Mouse (Mus musculus): ENCODE data around the gene Ccnjl.

GRCm38 (mm10) chr11:43480561-43480960, 48.0 kb upstream of the Ccnjl start:
- no peak for TF ChIP-seq POLR2A (IDR thresholded peaks at IDR 0.05; ENCODE audit: control insufficient read depth in 1 of 2, insufficient read depth in 1 of 2, low read depth in 1 of 2, low read length in 2 of 2, poor library complexity in 1 of 2)
- TF ChIP-seq BHLHE40 (IDR thresholded peaks at IDR 0.05; ENCODE audit: borderline replicate concordance, low read depth, low read length) = no peak
- TF ChIP-seq KAT2A (conservative IDR thresholded peaks at IDR 0.05; ENCODE audit: low read depth, low read length) = no peak
- TF ChIP-seq NELFE (IDR thresholded peaks at IDR 0.05; ENCODE audit: low read depth, low read length) = no peak
- TF ChIP-seq CTCF (IDR thresholded peaks at IDR 0.05 in 2 of 3, conservative IDR thresholded peaks at IDR 0.05 in 1 of 3; ENCODE audit: control insufficient read depth in 1 of 3, insufficient read depth in 1 of 3, low read depth in 2 of 3, low read length in 3 of 3, poor library complexity in 1 of 3, severe bottlenecking in 1 of 3) = no peak
- no peak for TF ChIP-seq ZKSCAN1 (IDR thresholded peaks at IDR 0.05; ENCODE audit: low read depth, low read length)
- TF ChIP-seq MXI1 (IDR thresholded peaks at IDR 0.05; ENCODE audit: low read depth, low read length) = no peak
- no peak for TF ChIP-seq EP300 (IDR thresholded peaks at IDR 0.05; ENCODE audit: low read depth in 1 of 2, low read length in 2 of 2)
- no peak for TF ChIP-seq HCFC1 (IDR thresholded peaks at IDR 0.05; ENCODE audit: low read depth, low read length)
- no peak for TF ChIP-seq USF2 (IDR thresholded peaks at IDR 0.05; ENCODE audit: borderline replicate concordance in 1 of 2, insufficient read depth in 1 of 2, low read depth in 1 of 2, low read length in 2 of 2)
- no peak for TF ChIP-seq MYB (IDR thresholded peaks at IDR 0.05; ENCODE audit: low read depth, low read length)
- no peak for TF ChIP-seq ZC3H11A (IDR thresholded peaks at IDR 0.05; ENCODE audit: low read depth, low read length)
- TF ChIP-seq USF1 (IDR thresholded peaks at IDR 0.05; ENCODE audit: low read depth, low read length) = no peak
